Mouse (Mus musculus) ovary, adult 18-20 months (tissue): ENCODE results near the gene Nr2c1.
A peak's percentile ranks its signal among the peaks of the same experiment; 100 is the strongest.

Experiments used
- DNase-seq: peaks from one replicate; pipeline ENCODE4 v3.0.0; 2022; ENCODE audit warnings: low spot score, mixed read lengths

Nr2c1 gene

DNA sequence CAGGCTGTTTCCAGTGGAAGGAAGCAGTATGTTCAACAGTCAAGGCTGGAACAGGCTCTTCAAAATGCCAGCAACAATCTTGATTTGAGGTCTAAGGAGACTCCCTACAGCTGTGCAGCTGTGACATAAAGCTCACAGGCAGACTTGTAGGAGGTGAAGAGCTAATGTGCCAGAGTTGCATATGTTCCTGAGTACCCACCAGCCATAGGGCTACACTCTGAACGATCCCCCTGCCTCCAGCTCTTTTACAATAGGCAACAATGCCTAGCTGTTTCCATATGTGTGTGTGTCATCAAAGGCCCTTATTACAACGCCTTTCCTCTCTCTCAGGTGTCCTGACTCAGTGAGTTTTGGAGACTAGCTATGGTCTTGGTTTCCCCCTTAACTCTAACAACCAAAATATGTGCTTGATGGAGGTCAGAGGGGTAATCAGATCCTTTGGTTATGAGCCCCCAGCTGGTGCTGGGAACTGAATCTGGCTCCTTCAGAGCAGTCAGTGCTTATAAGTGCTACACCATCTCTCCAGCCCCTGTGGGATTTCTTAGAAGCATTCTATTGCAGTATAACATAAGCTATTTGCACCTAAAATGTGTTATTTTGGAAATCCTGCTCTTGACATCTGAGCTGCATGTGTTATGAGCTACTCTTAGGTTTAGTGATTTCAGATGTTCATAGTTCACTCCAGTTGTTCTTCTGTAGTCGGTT, 7.4 kb upstream of the Nr2c1 start:
- DNase-seq: no peak

DNA sequence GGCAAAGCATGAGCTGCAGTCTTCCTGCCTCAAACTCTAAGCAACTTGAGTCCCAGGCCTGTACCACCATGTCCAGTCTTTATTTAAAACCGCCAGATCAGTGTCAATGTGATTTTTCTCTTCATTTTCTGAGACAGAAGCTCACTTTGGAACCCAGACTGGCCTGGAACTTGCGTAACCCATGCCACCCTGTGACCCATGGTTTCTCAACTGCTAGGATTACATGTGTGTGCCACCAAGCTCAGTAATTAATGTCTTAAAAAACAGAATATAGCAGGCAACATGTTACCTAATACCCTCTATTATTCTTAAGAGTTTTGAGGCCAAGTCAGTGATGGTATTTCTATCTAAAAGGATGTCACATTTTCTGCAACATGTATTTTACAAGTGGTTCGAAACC, 5.4 kb upstream of the Nr2c1 start:
- no peak for DNase-seq

DNA sequence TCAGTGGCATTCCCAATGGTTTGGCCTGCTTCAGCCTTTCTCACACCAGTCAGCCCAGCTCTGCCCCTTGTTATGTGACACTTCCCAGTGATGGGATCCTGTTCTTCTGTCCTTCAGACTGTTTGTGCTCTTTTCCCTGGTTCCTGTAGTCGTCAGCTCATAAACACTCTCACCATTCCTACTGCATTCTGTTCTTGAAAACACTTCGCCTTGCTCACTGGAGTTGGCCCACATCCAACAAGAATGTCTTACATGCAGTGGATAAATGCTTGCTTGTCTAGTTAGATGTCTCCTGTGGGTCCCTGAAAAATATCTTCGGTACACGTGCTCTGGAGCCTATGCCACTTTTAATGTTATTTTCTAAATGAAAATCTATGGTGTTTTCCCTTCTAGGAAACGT, 3.2 kb upstream of the Nr2c1 start:
- DNase-seq: no peak

DNA sequence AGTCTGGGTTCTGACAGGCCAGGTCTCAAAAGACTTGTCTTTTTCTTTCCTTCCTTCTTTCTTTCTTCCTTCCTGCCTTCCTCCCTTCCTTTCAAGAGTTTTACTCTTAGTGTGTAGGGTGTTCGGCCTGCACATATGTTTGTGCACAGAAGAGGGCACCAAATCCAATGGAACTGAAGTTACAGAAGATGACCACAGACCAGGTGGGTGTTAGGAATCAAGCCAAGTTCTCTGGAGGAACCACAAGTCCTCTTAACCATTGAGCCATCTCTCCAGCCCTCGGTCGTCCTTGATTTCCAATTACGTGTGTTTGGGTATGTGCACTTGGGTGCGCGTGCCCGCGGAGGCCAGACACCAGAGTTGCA, 450 bp upstream of the Nr2c1 start:
- no peak for DNase-seq

DNA sequence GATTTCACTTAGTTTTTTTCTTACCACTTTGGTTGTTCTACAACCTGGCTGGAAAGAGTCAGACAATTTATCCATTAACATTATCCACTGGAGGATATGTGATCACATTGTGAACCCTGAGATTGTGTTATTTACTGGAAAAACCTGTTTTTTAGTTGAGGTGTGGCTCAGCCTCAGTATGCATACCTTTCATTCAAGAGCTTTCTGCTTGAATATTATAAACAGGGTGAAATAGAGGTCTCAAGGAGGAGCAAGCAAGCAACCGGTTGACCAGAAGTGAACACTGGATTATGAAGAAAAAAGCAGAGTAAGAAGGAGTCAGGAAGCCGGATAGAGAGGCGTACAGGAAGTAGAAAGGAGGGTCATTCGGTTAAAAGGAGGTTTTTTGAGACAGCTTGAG, 3.7 kb downstream of the Nr2c1 start:
- no peak for DNase-seq

DNA sequence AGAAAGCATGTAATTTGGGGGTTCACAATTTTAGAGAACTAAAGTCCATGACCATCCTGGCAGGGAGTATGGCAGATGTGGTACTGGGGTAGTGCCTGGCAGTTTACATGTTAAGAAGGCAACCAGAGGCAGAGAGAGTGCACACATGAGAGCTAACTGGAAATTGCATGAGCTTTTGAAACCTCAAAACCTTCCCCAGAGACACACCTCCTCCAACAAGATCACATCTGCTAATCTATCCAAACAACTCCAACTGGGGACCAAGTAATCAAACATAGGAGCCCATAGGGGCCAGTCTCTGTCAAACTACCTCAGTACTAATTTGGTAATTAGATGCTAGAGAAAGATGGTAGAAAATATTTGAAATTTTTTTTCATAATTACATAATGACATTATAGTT, 6.0 kb downstream of the Nr2c1 start:
- no peak for DNase-seq

DNA sequence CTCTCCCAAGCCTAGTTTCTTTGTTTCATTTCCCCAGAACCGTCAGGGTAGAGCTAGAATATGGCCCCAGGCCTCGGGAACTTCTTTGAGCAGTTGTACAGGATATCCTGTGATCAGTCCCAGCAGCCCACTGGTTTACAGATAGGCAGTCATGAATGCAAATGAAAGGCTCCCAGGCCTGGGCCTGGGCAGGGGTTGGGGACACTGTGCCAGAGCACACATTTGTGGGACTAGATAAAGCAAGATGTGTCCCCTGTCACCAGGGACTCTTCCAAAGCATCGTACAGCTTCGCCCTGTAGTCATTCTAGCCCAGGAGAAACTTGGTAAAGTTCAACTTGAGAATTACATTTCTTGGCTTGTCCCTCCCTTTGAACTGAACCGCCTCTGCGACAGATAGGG, 11.1 kb downstream of the Nr2c1 start:
- no peak for DNase-seq

DNA sequence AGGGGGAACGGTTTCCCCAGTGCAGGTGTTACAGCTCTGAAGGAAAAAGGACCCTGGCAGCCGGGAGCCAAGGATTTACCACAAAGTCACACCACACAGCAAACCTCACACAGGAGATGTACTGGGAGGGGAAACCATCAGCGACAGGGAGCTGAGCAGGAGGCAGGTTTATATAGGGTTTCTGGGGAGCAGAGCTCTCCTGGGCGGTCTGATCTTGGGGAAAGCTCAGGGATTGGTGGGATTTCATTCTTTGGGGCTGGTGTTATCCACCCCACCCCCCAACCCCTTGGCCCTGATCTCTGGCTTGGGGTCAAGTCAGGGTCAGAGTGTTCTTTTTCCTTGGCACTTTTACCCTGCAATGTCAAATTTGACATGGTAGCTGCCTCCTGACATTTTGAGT, 11.6 kb downstream of the Nr2c1 start:
- no peak for DNase-seq

DNA sequence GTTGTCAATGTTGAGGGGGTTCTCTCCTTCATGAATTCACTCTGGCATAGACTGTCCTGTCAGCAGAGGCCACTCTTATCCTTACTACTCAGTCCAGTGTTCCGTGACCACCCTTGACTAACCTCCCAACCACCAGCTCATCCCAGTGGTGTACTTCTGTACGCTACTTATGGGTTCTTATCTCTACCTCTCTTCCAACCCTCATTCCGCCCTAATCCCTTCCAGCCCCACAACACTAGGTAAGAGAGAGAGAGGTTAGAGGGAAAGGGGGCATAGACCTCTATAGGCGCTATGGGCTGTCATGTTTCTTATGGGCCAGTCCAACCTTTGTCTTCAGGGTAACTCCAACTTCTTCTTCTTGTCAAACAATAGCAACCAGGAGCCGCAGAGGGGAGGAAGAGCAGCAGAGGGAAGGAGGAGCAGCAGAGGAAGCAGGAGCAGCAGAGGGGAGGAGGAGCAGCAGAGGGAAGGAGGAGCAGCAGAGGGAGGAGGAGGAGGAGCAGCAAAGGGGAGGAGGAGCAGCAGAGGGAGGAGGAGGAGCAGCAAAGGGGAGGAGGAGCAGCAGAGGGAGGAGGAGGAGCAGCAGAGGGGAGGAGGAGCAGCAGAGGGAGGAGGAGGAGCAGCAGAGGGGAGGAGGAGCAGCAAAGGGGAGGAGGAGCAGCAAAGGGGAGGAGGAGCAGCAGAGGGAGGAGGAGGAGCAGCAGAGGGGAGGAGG, 13.4 kb downstream of the Nr2c1 start:
- DNase-seq: no peak

DNA sequence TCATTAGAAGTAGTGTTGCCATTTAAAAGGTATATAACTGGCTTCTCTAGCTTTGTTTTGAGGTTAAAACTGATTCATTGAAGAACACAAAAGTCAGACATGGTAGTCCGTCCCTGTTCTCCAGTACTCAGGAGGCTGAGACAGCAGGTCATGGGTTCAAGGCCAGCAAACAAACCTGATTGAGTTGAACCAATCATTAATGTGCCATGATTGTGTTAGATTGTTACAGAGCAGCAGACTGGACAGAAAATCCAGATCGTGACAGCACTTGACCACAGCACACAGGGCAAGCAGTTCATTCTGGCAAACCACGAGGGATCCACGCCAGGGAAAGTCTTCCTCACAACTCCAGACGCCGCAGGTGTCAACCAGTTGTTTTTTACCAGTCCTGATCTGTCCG, 14.2 kb downstream of the Nr2c1 start:
- DNase-seq: no peak

DNA sequence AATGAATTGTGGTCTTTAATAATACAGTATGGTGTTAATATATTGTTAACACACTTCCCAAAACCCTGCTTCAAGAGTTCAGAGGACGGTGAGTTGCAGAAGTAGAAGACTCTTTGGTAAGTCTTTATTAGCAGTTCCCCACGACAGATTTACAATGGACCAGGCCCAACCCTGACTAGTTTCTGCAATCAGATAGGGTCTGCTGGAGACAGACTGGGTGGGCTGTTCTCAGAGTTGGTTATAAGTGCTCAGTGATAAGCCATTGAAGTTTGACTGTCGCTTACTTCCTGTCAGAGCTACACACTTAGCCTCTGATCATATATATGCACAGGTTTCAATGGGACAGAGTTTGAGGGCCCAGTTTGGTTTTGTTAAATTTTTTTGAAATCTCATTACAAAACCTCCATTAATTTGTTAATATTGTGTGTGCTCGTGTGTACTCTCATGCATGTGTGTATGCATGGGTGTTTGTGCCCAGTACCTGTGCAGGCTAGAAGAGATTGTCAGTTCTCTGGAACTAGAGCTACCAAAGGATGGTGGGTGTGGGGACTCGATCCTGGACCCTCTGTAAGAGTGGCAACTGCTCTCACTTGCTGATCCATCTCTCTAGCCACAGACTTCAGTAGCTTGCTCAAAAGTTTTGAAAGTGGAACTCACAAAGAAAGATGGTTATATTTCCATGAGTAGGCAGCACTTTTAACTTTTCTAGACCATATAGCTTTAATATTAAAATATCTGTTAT, 16.5 kb downstream of the Nr2c1 start:
- no peak for DNase-seq

DNA sequence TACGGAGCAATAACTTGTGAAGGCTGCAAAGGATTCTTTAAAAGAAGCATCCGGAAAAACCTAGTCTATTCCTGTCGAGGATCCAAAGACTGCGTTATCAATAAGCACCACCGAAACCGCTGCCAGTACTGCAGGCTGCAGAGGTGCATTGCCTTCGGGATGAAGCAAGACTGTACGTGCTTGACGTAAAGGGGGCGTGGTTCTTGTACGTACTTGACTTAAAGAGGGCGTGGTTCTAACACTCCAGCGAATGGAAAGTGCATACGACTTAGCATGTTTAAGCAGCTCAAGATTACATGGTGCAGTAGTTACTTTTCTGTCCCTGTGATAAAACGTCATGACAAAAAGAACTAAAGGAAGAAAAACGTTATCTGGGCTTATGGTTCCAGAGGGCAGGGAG, 17.6 kb downstream of the Nr2c1 start:
- DNase-seq: no peak

DNA sequence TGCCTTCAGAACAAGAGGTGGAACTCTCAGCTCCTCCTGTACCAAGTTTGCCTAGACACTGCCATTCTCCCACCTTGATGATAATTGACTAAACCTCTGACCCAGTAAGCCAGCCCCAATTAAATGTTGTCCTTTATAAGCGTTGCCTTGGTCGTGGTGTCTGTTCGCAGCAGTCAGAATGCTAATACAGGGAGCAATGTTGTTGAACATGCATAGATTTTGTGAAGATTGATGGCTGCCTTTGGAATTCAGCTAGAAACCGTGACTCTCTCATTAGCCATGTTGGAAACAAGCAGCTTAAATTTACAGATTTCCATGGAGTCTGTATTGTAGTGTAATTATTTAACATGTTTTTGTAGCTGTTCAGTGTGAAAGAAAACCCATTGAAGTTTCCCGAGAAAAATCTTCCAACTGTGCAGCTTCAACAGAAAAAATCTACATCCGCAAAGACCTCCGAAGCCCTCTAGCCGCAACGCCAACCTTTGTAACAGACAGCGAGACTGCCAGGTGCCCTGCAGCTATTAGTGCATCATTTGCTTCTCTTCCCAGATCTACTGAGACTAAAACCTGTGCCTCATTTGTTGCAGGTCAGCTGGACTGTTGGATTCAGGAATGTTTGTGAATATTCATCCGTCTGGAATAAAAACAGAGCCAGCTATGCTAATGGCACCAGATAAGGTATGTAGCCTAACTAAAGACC, 19.4 kb downstream of the Nr2c1 start:
- DNase-seq: no peak

DNA sequence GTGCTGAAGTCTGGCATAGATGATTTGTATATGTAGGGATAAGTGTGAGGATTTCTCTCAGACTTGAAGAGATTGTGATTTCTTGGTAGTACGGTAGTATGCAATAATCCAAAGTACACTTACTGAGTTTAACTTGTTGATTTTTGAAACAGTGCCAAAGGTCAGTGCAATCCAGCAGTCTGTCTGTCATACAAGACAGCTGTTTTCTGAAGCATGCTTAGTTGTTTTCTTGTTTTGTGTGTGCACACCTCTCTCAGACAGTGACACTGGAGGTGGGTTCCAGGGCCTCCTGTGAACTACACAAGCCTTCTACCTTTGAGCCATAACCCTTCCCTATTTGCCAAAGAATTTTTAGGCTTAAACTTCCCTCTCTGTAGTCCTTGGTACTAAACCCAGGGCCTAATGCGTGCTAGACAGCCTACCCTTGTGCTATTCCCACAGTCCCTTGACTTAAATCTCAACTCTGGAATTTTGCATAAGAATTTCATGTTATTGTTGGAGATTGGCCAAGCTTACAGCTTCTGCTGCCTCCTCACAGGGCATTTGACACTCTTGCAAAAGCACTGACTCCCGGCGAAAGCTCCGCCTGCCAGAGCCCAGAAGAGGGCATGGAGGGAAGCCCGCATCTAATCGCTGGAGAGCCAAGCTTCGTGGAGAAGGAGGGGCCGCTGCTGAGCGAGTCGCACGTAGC, 23.8 kb downstream of the Nr2c1 start:
- no peak for DNase-seq

DNA sequence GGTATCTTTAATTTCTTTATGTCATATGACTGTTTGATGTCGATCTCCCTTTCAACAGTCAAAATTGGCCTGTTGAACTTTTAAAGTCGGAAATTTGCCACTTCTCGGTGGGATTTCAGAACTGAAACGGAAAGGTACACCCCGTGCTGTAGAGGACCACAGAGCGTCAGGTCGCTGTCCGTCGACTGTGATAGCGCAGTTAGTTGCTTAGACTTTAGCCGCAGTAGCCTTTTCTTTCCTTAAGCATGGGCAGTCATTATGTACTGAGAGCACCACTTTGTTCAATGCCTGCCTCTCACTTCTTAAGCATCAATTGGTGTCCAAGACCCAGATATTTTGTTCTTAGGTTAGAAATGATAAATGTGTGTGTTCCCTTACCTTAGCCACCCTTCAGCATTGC, 24.3 kb downstream of the Nr2c1 start:
- no peak for DNase-seq

DNA sequence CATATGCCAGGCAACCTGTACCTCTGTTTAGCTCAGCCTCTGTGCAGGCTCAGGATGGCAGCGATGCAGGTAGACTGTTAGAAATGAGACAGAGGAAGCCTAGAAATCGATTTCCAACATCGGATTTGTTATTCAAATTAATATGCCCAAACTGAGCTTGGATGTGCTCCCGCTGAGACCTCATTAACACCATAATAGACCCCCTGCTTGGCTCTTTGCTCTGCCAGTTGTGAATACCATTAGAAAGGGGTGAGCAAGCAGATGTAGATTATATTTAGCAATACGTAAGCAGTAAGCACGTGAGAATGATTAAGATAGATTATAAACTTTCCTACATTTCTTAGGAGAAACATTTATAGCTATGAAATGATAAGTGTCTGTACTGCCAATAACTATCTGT, 24.9 kb downstream of the Nr2c1 start:
- no peak for DNase-seq

DNA sequence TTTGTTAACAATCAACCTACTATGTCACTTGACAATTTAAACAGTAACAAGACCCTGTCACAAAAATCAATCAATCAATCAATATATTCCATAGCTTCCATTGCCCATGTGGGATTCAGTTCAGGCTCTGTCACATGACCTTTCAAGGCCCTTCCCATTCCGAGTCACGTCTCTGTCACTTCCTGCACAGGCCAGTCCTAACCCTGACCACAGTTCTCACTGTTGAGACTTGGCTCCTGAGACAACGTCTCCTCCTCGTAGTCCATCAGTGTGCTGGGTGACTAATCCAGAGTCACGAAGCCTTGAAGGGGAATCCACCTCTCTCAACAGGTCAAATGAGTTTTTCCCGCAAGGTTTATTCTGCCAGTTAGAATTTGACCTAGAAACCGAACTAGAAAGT, 26.8 kb downstream of the Nr2c1 start:
- DNase-seq: no peak

DNA sequence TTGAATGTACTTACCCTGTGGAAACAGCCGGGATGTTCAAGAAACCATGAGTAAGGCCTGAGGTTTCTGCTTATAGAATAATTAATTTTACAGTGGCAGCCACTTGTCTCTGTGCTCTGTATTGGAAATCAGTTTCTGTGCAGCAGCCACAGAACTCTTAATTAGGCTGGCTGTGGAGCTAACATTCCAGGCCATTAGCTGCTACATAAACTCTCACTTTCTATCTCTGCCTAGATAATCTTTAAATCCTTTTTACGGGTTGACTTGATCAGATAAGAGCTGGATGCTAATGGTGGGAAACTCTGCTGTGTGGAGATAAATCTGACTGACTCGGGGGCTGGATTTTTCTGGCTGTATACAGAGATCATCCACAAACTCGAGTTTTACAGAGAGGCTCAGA, 35.4 kb downstream of the Nr2c1 start:
- DNase-seq: no peak

DNA sequence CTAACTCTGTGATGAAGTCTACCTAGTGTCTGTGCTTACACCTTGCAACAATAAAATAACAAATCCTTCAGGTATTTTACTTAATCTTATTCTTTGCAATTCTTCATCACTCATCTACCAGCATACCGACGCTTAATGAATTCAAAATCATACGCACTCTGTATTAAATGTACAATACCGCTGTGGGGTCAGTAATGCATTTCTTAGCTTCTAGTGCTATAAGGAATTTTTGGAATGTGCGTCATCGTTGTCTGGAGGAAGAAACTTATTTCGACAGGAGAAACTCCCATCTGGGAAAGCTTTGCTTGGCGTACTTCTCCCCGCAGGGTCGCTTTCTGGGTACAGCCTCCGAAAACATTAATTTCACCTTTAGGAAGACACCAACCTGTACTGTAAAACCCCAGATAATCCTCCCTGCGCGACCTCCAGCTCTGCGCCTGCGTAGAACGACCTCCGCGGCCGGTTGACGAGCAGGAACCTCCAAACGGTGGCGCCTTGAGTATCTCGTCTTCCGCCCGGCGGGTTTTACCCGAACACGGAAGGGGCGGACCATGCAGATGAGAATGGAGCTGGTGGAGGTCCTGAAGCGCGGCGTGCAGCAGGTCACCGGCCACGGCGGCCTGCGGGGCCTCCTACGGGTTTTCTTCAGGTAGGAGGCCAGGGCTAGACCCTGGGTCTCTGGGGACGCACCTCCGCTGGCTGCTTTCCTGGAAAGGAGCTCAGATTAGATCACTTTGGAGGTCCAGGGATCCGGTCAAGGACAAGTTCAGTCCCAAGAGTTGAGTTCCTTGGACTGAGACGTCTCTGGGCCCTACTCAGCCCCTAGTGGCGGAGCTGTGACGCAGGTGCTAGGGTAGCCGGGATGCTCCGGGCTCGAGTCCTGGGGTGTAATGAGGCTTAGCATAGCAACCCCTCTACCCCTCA, 50.9 kb downstream of the Nr2c1 start, which contains the start of gene Ndufa12:
TSS of gene Ndufa12 (plus strand) at position 239 of the 924 bp plus-strand sequence.
- DNase-seq: peak; percentile 85

DNA sequence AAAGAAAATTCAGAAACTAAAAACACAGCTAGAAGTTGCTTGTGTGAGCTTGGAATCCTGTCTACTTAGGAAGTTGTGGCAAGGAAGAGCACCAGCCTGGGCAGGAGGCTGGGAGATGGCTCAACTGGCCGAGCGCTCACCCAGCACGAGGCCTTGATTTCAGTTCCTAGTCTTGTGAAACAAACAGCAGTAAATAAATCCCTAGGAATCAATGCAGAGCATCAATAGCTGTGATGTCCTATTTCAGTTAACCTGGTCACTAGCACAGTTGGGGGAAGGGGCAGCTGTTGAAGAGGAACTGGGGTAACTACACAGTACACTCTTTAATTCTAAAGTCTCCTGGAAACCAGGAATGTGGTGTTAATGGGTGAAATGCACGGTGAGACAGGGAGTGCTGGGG, 57.1 kb downstream of the Nr2c1 start:
- DNase-seq: no peak
